Mouse (Mus musculus) E14TG2a.4 (cell line): ENCODE measurements around the gene Etv5.
A peak's percentile ranks its signal among the peaks of the same experiment; 100 is the strongest.

Source experiments
- H3K27me3 ChIP-seq: 2 replicates; pipeline ENCODE4 v1.6.1; 2014; ENCODE audit warnings: low read length, control low read depth; ENCODE audit not compliant: insufficient read depth
- H3K36me3 ChIP-seq: 2 replicates; pipeline ENCODE4 v1.6.1; 2014; ENCODE audit warnings: low read length, control low read depth; ENCODE audit not compliant: insufficient read depth
- H3K4me1 ChIP-seq: replicated peaks from 2 replicates; pipeline ENCODE4 v1.6.1; 2014; ENCODE audit warnings: low read depth, low read length, control low read depth
- H3K4me3 ChIP-seq: replicated peaks from 2 replicates; pipeline ENCODE4 v1.5.1; 2014; ENCODE audit warnings: mild to moderate bottlenecking, low read length
- H3K9me3 ChIP-seq: 2 replicates; pipeline ENCODE4 v1.6.1; 2014; ENCODE audit warnings: low read length, control low read depth
- CTCF ChIP-seq: conservative IDR thresholded peaks from 2 replicates; pipeline ENCODE4 v1.5.1; 2014; ENCODE audit warnings: low read length
- NANOG ChIP-seq: IDR thresholded peaks from 2 replicates; pipeline ENCODE4 v1.6.1; 2014; ENCODE audit warnings: borderline replicate concordance, low read length, mixed read lengths
- POU5F1 ChIP-seq: IDR thresholded peaks from 2 replicates; pipeline ENCODE4 v1.6.1; 2014; ENCODE audit warnings: low read length, borderline replicate concordance

Etv5 gene

DNA sequence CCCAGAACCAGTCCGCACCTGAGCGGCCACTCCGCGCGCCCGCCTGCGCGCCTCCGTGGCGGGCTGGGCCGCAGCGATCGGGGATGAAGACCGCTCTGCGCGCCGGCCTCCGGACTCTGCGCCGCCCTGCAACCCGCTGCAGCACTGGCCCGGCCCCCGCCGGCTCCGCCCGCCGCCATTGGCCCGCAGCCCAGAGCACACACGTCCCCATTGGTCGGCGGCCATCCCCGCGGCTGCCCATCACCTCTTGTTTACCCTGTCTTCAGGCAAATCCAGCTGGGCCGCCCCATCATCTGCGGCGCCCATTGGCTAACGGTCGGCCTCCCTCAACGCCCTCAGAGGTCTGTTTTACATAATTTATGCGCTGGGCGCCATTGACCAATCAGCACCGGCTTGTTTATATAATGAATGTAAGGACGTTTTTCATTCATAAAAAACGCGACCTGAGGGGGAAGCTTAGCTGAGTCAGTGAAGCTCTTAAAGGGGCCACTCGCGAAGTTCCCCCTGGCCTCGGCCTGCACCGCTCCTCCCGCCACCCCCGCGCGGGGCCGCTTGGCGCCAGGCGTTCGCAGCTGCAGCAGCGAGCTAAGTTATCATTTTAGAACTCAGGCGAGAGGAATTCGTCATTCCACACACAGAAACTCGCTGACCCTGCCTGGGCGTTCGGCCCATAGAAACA, at the start of gene Etv5:
TSS of gene Etv5 (minus strand) at position 221 of the 679 bp plus-strand sequence.
- Histone ChIP-seq H3K4me1 (peaks cover 79% of the 10 kb centered on the region), H3K4me3 (peak within 1 kb of the TSS; percentile 99), H3K9me3 (no peaks in the 10 kb centered on the region), H3K27me3 (peaks cover 30% of the 10 kb centered on the region), H3K36me3 (peaks cover 22% of the 10 kb centered on the region)
- TF ChIP-seq POU5F1: peak; percentile 46; the same call in 1 of the 2 replicates
- no peak for TF ChIP-seq NANOG

DNA sequence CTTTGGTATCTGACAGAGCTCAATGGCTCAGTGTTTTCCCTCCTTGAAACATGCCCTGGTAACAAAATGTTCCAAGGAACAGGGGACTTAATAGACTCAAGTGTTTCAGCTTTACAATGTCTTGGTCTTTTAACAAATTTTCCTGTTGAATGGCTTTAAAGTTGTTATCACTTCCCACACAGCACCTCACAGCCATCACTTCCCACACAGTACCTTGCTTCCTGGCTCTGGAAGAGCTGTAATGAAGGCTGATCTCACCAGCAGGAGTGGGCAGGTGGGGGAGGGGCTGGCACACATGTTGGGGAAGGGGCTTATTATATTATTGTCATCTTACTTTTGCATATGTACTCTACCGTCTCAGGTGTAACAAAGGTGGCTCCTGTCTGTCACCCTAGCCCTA, 44.4 kb upstream of the Etv5 start:
- no peak for TF ChIP-seq POU5F1
- TF ChIP-seq NANOG: no peak
- TF ChIP-seq CTCF: no peak
- no peak overlapping the region for H3K4me3 ChIP-seq
- peaks cover 6% of the 10 kb centered on the region for H3K27me3 ChIP-seq
- H3K36me3 ChIP-seq: no peaks in the 10 kb centered on the region
- H3K4me1 ChIP-seq: peaks cover 19% of the 10 kb centered on the region
- peaks cover 19% of the 10 kb centered on the region; the same call in 1 of the 2 replicates for H3K9me3 ChIP-seq

DNA sequence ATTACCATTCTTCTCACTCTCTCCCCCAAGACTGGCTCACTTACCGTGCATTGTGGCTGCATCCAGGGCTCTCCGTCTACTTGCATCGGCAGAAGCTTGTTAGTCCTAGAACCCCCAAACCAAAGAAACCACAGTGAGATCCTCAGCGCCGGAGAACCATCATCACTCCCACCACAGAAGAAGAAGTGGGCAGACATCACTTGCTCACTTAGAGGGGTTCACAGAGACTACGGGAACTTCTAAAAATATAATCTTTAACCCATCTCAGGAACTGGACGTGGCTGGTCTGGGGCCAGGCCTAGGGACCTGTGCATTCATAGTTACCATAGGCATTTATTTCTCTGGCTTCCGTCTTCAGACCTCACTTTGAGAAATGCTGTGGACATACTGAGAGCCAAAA, 39.8 kb upstream of the Etv5 start:
- Histone ChIP-seq H3K27me3 (peaks cover 10% of the 10 kb centered on the region), H3K4me1 (no peaks in the 10 kb centered on the region), H3K9me3 (peaks cover 11% of the 10 kb centered on the region; the same call in 1 of the 2 replicates), H3K36me3 (no peaks in the 10 kb centered on the region), H3K4me3 (no peak overlapping the region)
- TF ChIP-seq POU5F1 (no peak), NANOG (no peak), CTCF (no peak)

DNA sequence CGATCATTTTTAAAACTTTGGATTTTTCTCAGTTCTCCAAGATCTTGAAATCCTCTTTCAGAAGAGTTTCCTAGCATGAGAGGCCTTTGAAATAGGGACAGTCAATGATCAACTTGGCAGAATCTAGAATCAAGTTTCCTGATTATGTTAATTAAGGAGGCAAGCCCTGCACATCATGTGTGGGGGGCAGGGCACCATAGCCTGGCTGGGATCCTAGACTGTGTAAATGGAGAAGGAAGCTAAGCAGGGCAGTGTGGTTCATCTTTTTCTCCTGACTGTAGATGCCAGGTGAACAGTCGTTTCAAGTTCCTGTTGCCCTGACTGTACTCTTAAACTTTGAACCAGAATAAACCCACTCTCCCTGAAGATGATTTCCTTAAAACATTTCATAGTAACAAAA, 32.2 kb upstream of the Etv5 start:
- TF ChIP-seq CTCF (no peak), POU5F1 (no peak), NANOG (no peak)
- H3K4me1 ChIP-seq: peaks cover 11% of the 10 kb centered on the region
- no peaks in the 10 kb centered on the region for H3K36me3 ChIP-seq
- no peaks in the 10 kb centered on the region for H3K9me3 ChIP-seq
- 0 out of 2 replicates have a peak, but pooled peaks cover 3% of the 10 kb centered on the region for H3K27me3 ChIP-seq
- no peak overlapping the region for H3K4me3 ChIP-seq

DNA sequence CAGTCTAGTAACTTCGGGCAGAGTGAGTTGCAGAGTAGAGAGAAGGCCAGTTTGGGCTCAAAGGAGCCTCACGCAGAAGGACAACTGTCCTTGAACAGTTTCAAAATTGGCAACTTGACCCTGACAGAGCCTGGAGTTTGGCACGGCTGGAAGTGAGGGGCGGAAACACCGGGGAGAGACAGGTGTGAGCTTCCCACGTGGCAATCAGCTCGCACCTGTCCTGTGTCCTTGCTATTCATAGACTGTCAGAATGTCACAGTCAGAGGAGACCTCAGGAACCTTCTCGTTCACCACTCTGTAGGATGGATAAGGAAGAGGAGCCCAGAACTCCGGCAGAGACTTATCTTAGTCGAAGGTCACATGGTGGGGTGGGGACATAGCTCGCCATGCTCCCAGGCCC, 29.9 kb upstream of the Etv5 start:
- peaks cover 11% of the 10 kb centered on the region for H3K4me1 ChIP-seq
- no peak overlapping the region for H3K4me3 ChIP-seq
- no peak for TF ChIP-seq NANOG
- no peak for TF ChIP-seq CTCF
- TF ChIP-seq POU5F1: no peak
- no peaks in the 10 kb centered on the region for H3K36me3 ChIP-seq
- 0 out of 2 replicates have a peak, but pooled peaks cover 3% of the 10 kb centered on the region for H3K27me3 ChIP-seq
- H3K9me3 ChIP-seq: no peaks in the 10 kb centered on the region

DNA sequence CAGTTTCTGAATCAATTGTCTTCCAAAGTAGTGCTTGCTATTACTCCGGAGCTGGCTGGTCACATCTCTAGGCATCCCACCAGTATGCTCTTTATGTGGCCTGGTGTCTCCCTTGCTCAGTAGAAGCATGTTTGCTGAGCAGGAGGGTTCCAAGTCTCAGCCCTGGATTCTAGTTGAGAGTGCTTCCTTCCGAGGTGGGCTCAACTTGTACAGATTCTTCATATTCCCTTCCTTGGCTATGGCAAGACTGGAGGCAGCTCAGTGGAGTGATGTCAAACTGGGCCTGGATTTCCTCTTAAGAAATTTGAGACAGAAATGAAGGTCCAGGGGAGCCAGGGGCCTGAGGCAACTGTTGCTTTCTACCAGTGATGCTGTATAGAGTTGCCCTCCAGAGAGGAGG, 27.6 kb upstream of the Etv5 start:
- Histone ChIP-seq H3K4me3 (no peak overlapping the region), H3K27me3 (peaks cover 12% of the 10 kb centered on the region), H3K9me3 (no peaks in the 10 kb centered on the region), H3K4me1 (peaks cover 11% of the 10 kb centered on the region), H3K36me3 (no peaks in the 10 kb centered on the region)
- no peak for TF ChIP-seq POU5F1
- TF ChIP-seq NANOG: no peak
- TF ChIP-seq CTCF: no peak

DNA sequence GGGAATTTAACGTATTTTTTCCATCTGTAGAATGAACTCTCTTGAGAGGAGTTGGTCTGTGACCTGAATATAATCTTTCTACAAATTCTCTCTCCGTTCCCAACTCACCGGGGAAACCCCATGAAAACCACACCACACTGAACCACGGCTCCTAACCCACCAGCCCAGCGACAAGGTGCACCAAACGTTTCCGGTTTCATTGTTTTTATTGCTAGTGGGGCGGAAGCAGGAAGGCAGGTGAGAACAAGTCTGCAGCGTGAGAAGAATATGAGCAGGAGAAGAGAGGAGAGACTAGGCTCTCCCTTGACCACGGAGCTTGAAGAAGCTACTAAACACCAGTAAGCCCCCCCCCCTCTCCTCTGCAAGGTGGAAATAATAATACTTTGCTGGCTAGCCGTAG, 26.9 kb upstream of the Etv5 start:
- Histone ChIP-seq H3K27me3 (peaks cover 19% of the 10 kb centered on the region), H3K36me3 (no peaks in the 10 kb centered on the region), H3K4me1 (peaks cover 6% of the 10 kb centered on the region; the same call in 1 of the 2 replicates), H3K4me3 (no peak overlapping the region), H3K9me3 (no peaks in the 10 kb centered on the region)
- TF ChIP-seq CTCF (no peak), NANOG (no peak)

DNA sequence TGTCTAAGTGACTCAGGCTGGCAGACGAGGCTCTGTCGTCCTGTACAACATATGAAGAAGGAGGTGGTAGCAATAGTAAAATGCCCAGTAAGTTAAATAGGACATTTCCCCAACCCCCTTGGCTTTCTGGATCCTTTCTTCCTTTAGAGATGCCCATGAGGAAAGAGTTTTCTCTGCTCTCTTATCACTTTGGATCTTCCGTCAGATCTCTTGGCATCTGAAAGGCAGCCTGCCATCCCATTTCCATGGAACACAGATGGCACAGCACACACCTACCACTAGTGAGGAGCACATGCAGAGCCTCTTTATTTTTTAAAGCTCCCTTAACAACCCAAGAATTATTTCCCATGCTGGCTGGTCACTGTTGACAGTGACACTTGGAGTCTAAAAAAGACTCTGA, 22.7 kb upstream of the Etv5 start:
- Histone ChIP-seq H3K27me3 (peaks cover 30% of the 10 kb centered on the region), H3K4me1 (peaks cover 13% of the 10 kb centered on the region), H3K4me3 (no peak overlapping the region), H3K9me3 (no peaks in the 10 kb centered on the region), H3K36me3 (no peaks in the 10 kb centered on the region)
- TF ChIP-seq POU5F1 (no peak), NANOG (no peak), CTCF (no peak)

DNA sequence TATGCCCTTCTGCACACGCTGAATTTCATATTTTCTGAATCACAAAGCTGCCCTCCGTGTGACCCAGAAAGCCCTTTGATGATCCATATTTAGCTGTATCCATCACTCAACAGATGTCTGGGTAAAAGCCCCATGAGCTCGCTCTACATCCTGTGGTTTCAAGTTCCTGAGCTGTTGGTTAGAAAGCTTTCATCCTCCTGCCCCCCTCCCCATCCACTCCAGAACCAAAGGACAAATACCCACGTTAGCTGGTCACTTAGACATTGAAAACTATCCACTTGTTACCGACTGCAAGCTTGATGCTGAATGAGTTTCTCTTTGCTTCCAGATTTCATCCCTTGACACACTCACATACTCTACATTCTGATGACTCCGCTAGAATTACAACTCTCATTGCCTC, 22.2 kb upstream of the Etv5 start:
- Histone ChIP-seq H3K4me3 (no peak overlapping the region), H3K9me3 (no peaks in the 10 kb centered on the region), H3K4me1 (peaks cover 18% of the 10 kb centered on the region), H3K27me3 (peaks cover 29% of the 10 kb centered on the region), H3K36me3 (no peaks in the 10 kb centered on the region)
- TF ChIP-seq POU5F1: no peak
- TF ChIP-seq CTCF: no peak
- no peak for TF ChIP-seq NANOG
